Mouse (Mus musculus) midbrain, postnatal 0 days (tissue): ENCODE measurements around the gene Phf11b. TPM values are rescaled to one million over a fixed set of nuclear protein-coding genes. Genes with fewer than 3 reads are reported as not detected.

Experiments
- polyA plus RNA-seq: library from polyadenylated mRNA; unstranded; fragments of >200 nt; fragmentation: Nextera tagmentation; extraction: Ambion mirVana; gene quantifications from 2 replicates; pipeline ENCODE4 v1.2.1, GENCODE M21; 2015
- total RNA-seq: library from RNA; depleted of rRNA; stranded (reverse); fragments of >200 nt; gene quantifications from 2 replicates; pipeline ENCODE4 v1.2.3, GENCODE M21; 2014; rRNA removed

Phf11b gene
- total and polyA plus RNA-seq, 2 experiments from 2014 or later, result 0.17 to 0.27 TPM

Other genes starting within 250 kb of the Phf11b start
- not detected in 2 replicates for gene 1700129C05Rik, start 198.5 kb downstream of the Phf11b start, total RNA-seq
- gene 1700129C05Rik, start 198.5 kb downstream of the Phf11b start, polyA plus RNA-seq, result not detected in 2 replicates
- gene Gm5142, start 162.6 kb downstream of the Phf11b start, total RNA-seq, result not detected in 2 replicates
- gene Gm5142, start 162.6 kb downstream of the Phf11b start, polyA plus RNA-seq, result not detected in 2 replicates
- gene Rcbtb1, start 140.1 kb downstream of the Phf11b start, total RNA-seq, result 32.1 and 41.4 TPM in 2 replicates
- 29.2 and 32.2 TPM in 2 replicates for gene Rcbtb1, start 140.1 kb downstream of the Phf11b start, polyA plus RNA-seq
- 0.76 TPM in 1 of 2 replicates, not detected in the other for gene Gm6904, start 81.1 kb downstream of the Phf11b start, total RNA-seq
- gene Gm6904, start 81.1 kb downstream of the Phf11b start, polyA plus RNA-seq, result not detected in 2 replicates
- gene Phf11a, start 43.8 kb downstream of the Phf11b start, total RNA-seq, result not detected in 2 replicates
- gene Phf11a, start 43.8 kb downstream of the Phf11b start, polyA plus RNA-seq, result not detected in 2 replicates
- gene Phf11d, start 24.1 kb upstream of the Phf11b start, total RNA-seq, result 0.11 and 0.42 TPM in 2 replicates
- gene Phf11d, start 24.1 kb upstream of the Phf11b start, polyA plus RNA-seq, result 0.43 and 0.58 TPM in 2 replicates
- 0.05 TPM in 1 of 2 replicates, not detected in the other for gene Phf11c, start 54.0 kb upstream of the Phf11b start, total RNA-seq
- 0.05 and 0.06 TPM in 2 replicates for gene Phf11c, start 54.0 kb upstream of the Phf11b start, polyA plus RNA-seq
- 2.5 and 2.7 TPM in 2 replicates for gene Setdb2, start 99.5 kb upstream of the Phf11b start, total RNA-seq
- 4.2 and 4.3 TPM in 2 replicates for gene Setdb2, start 99.5 kb upstream of the Phf11b start, polyA plus RNA-seq
- gene Cab39l, start 99.6 kb upstream of the Phf11b start, total RNA-seq, result 12.3 and 26.5 TPM in 2 replicates
- gene Cab39l, start 99.6 kb upstream of the Phf11b start, polyA plus RNA-seq, result 15.1 and 15.3 TPM in 2 replicates